Mouse (Mus musculus) ES-Bruce4 (cell line): ENCODE measurements at regions not wholly inside any gene's neighbourhood (a gene's known extent, or its start where the extent isn't known, plus 50 kb on each side); places are given as distances from the start of the nearest gene placed in this dataset.
"Not testable (repeated sequence)": the region's sequence is repeated elsewhere in the genome, so short reads cannot be mapped to it uniquely, and the experiment has no call there.

Experiments
- CTCF ChIP-seq: IDR thresholded peaks from one replicate; pipeline ENCODE4 v1.8.1; 2011; ENCODE audit warnings: low read depth, low read length
- POLR2A ChIP-seq: IDR thresholded peaks from one replicate; pipeline ENCODE4 v1.8.1; 2011; ENCODE audit warnings: low read length; ENCODE audit not compliant: insufficient read depth

DNA sequence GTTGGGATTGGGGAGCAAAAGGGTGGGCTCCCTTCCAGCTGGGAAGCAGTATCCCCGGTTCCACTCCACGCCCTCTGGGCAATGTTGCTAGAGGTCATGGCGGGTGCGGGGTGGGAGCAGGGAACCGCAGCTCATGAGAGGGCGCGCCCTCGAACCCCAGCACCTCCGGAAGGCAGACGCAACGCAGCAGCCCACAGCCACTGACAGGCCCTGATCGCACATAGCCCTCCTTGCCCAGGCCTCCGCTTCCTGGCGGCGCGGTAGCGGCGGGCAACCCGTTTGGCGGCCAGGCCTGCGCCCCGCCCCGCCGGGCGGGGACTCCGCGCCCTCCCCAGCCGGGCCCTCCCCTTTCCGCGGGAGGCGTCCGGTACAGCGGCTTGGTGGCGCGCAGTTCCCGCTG lies 464.4 kb upstream of the Gm21863 start:
- TF ChIP-seq POLR2A, CTCF: not testable (repeated sequence)
